Mouse (Mus musculus): ENCODE results near the gene Dph6. TPM values are rescaled to one million over a fixed set of nuclear protein-coding genes. Genes with fewer than 3 reads are reported as not detected.
"Not testable (repeated sequence)": the region's sequence is repeated elsewhere in the genome, so short reads cannot be mapped to it uniquely, and the experiment has no call there.

Gene Dph6
- total RNA-seq (2021): 10 to 100 TPM; 14.1 to 15.4 TPM

DNA sequence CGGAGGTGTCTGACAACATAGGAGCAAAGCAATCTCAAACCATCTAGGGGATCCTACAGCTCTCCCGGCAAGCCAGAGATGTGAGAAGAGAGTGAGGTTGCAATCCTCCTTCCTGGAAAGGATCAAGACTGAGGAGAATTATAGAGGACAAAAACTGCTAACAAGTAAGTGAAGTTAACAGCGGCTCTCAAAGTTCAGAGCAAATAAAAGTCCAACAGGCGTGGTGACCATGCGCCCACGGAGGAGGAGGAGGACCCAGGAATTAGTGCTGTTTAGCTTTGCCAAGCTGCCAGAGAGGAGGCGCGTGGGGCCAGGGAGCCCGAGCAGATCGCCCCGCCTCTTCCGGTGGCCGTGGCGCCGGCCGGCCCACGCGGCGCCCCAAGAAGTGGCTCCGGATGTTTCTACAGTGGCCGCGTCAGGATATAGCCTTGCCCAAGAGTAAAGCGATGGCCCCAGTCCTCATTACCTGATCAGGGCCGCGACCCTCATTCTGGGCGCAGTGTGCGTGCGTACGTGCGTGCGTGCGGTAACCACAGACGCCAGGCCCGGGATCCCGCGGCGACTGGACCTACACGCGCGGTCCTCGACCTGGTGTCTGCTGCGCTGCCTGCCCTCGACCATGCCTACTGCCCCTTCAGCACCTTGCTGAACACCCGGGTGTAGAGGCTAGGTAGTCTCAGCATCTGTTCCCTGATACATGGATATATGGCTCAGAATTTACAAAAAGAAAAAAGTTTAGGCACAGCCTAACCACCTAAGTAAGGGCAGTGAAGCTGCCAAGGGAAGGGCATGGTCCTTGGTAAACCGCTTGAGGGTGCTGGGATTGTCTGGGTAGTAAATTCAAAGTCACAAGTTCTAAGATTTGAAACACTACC lies at the start of gene Dph6:
TSS of gene Dph6 (minus strand) at position 600 of the 875 bp plus-strand sequence.
- intact Hi-C loops (cut with DNase I): loop anchor here (1.0 kb wide), 1 partner anchor 143 kb away; no protein-coding TSS in a partner anchor
- DNase-seq (ENCODE audit: low spot score in 2 of 2): peak; percentile 87 to 89

DNA sequence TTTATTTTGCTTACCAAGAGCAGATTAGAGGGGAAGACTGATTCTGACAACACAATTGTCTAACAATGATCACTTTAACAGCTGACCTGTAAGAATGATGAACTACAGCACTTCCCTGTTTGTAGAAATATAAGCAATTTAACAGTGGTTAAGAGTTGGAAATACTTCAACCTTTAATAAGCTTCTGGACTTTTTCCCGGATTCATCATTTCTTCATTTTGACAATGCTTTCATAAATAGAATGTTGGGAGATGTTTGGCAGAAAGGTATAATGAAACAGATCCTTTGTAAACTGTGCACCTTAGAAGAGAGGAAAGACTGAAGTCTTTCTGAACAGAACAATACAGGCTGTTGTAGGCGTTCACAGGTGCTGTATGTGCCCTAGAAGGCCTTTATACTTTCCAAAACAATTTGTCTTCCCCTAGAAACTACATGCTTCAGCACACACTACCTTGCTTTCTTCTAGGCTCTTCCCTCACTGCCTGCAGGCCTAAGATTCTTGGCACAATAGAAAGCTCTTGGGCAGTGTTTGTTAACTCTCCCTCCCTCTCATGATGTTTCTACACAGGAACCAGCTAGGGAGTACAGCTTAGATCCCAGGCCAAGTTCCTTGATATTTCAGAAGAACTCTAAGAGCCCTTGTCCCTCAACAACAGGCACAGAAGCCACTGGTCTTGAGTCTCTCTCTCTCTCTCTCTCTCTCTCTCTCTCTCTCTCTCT lies 46.4 kb upstream of the Dph6 start:
- intact Hi-C loops (cut with DNase I): no loop called here
- no peak for DNase-seq (ENCODE audit: low spot score in 2 of 2)

DNA sequence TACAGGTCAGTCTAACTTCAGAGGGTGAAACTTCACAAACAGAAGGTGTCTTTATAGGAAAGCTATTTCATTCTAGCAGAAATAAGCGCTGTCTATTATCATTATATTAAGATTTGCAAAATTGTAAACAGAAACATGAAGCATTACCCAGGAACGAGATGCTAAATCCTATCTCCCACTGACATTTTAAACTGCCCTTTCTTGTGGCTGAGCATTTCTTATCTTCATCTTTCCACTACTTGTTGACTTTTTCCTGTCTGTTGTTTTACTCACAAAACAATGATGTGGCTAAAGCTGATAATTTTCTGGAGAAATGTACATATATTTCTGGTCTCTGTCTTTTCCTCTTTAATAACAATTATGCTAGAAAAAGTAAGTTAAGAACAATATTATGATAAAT lies 36.8 kb upstream of the Dph6 start:
- intact Hi-C loops (cut with DNase I): no loop called here
- DNase-seq (ENCODE audit: low spot score in 2 of 2): no peak

DNA sequence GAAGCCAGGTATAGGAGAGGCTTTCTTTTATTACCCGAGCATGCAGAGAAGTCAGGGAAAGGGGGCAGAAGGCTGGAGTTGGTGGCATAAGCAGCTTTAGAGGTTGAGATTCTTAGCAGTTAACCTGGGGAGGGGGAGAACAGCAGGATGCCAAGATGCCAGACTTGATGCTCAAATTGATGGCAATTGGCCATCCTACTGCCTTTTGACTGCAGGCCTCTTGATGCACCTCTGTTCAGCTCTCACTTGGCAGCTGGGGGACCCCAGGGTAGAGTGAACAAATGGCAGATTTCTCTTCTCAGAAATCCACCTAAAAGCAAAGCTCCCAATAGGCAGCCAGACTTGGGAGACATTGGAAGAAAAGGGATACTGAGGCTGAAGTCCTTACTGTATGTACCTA lies 32.7 kb upstream of the Dph6 start:
- intact Hi-C loops (cut with DNase I): no loop called here
- DNase-seq (ENCODE audit: low spot score in 2 of 2): no peak

DNA sequence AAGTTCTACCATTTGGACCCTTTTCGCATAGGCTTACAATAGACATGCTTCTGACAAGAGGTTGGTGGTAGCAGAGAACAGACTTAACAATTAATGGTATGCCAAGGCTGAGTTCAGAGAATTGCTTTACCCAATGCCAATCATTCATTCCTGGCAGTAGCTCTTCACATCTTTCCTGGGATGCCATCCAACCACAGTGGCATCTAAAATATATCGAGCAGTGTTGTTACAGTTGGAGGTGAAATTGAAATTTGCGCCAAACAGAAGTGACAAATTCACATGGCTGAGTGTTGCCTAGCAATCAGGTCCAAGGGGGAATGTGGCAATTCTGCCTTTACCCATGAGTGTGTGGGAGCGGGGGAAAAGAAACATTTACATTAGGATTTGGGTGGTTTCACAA lies 32.3 kb upstream of the Dph6 start:
- intact Hi-C loops (cut with DNase I): no loop called here
- DNase-seq (ENCODE audit: low spot score in 2 of 2): no peak

DNA sequence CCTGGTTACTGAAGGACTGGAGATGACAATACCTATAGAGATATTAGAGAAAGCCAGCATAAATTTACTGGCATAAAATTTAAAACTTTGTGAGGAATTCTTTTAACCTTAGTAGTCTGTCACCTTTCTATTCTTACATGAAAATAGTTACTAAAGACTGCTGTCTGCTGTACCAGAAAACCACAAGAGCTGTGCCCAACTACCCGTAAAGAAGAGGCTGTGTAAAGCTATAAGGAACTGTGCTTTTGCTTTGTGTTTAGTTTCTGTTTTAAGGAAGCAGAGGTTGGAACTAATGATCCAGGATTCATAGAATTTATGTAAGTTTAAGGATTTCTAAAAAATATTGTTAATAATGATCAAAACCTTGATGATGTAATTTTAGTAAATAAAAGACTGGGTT lies 19.1 kb upstream of the Dph6 start:
- no peak for DNase-seq (ENCODE audit: low spot score in 2 of 2)
- intact Hi-C loops (cut with DNase I): no loop called here

DNA sequence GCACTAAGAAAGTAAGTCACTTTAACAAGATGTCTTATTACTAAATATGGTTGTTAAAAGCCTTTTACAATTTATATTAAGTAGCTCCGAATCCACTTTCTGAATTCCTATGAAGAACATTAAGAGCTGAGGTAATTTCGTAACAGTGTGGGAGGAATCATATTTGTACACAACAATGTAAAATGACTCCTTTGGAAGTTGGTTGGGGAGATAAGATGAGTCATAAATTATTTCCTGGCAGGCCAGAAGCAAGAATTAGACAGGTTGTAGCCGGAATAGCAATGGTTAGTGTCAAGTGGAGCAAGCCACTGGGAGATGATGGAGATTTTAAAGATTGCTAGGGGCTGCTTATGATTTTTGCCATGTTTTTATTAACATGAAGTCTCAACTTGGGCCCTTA lies 16.2 kb upstream of the Dph6 start:
- intact Hi-C loops (cut with DNase I): no loop called here
- DNase-seq (ENCODE audit: low spot score in 2 of 2): no peak

DNA sequence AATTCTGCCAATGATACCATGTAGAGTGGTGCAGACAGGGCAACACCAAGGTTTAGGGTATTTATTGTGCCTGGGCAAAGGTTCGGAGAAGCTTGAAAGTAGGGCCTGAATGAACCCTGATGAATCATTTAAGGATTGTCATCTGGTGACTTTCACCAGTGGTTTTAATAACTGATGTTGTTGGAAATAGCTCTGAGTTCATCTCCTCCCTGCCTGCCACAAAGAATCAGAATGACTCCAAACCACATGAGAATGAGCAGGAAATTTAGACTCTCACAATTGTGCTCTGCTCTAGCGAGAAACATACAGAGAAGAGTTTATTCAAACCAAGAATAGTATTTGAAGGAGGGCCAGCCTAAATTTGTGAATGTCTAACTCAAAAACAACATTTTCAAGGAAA lies 4.2 kb upstream of the Dph6 start:
- intact Hi-C loops (cut with DNase I): no loop called here
- no peak for DNase-seq (ENCODE audit: low spot score in 2 of 2)

DNA sequence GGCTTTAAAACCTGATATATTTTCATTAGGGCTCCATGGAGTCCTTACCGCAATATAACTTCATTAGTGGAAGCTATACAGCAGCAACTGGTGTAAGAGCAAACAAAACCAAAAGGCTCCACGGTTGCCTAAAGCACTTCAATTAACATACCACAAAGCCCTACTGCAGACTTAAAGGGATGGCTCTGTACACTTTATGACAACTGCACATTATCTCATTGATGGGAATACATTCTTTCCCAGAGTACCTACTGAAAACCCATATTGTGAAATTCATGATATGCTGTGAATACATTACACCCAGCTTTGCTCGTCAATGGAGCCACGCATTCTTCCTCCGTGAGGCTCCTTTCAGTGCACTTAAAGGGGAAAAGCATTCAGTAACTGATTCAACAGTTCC lies 8.5 kb downstream of the Dph6 start:
- DNase-seq (ENCODE audit: low spot score in 2 of 2): no peak
- intact Hi-C loops (cut with DNase I): no loop called here

DNA sequence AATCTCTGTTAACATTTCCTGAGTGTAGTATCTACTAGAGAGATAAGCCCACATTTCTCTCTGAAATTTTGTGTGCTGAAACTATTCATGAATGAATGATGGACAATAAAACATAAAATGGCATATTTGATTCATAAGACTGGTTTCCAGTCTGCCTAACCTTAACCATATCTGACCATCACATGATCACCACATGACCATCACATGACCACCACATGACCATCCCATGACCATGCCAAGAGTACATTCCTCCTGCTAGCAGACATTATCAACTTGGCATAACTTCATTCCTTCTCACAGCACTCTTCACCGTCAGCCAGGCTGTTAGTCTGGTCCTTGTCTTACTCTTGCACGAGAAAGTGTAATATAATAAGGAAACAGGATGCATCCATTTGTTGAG lies 10.9 kb downstream of the Dph6 start:
- intact Hi-C loops (cut with DNase I): no loop called here
- no peak for DNase-seq (ENCODE audit: low spot score in 2 of 2)

DNA sequence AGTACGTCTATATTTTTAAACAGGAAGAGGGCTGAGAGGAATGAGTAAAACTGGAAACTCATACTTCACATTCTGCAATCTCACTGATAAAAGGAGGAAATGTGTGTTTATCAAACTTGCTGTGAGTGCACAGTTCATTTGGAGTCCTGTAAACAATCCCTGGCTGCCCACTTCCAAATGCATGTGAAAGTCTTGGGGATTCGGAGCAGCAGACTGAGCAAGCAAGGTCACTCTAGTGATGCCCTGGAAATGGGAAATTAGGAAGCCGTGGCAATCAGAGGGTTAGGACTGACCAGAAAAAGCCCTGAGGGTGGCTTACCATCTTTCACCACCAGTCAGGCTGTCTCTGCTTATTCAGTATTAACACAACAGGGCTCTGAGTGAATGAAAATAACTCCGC lies 30.1 kb downstream of the Dph6 start:
- intact Hi-C loops (cut with DNase I): loop anchor here (5.0 to 10.0 kb wide), 5 partner anchors 362 to 1440 kb away; partner anchors contain the start of gene Meis2
- DNase-seq (ENCODE audit: low spot score in 2 of 2): no peak

DNA sequence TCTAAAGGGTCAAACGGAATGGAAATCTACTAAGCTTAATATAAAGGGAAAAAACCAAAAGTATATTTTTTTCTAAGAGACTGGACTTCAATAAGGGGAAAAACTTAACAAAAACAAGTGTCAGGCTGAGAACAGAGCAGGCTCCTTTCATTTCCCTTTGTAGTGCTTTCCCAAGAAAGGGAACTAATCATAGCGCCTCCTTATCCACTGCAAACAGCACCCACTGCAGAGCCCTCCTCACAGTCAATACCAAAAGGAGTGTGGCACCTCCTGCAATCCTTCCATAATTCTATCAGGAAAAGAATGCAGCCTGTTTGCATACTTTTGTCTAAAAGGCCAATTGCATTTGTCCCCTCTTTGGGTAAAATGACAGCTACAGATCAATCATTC lies 32.2 kb downstream of the Dph6 start:
- intact Hi-C loops (cut with DNase I): loop anchor here (5.0 to 10.0 kb wide), 5 partner anchors 360 to 1442 kb away; partner anchors contain the start of gene Meis2
- no peak for DNase-seq (ENCODE audit: low spot score in 2 of 2)

DNA sequence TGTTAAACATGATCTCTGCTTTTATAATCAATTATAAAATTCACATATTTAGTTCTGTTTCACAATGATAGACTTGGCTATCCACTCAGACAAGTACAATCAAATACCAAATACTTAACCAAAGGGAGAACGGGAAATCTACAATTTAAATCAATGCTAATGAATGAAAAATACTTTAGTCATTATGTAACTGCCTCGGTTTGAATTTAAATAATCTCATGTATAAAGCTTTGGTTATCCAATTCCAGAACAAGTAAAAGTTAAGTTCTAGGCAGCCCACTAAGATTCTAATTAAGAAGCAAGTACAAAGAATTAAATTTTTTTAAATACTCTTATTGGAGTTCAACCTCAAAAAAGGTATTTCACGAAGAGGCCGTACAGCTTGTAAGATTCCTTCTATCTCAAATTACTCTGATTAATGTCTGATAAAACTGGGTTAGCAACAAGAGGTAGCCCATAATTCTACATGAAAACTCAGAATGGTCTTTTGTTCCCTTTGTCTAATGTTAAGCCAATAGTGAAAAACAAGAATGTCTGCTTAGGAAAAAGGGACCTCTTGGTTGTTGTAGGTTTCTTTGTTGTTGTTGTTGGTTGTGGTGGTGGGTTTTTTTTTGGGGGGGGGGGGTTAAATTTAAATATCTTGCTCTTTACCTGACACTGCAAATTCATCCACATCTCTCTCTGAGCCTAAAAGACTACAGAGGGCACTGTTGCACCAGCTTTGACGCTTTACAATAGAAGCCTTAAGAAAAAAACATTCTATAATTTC lies 32.8 kb downstream of the Dph6 start:
- no peak for DNase-seq (ENCODE audit: low spot score in 2 of 2)
- intact Hi-C loops (cut with DNase I): loop anchor here (5.0 to 10.0 kb wide), 5 partner anchors 360 to 1443 kb away; partner anchors contain the start of gene Meis2

DNA sequence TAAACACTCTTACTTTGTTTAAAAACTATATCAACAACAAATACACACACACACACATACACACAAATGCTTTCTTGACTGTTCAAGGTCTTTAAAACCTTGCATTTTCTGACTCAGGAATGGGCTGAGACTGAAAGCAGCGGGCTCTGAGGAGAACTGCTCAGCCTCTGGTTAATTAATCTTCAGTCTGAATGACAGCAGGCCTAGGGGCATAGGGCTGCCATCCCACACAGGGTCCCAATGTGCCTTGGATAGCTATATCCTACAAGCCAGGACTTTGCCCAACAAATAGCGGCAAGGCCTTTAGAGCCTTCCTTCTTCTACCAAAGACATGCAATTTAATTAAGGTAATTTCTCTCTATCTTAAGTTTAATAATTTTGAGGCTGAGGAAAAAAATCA lies 43.2 kb downstream of the Dph6 start:
- DNase-seq (ENCODE audit: low spot score in 2 of 2): no peak
- intact Hi-C loops (cut with DNase I): no loop called here

DNA sequence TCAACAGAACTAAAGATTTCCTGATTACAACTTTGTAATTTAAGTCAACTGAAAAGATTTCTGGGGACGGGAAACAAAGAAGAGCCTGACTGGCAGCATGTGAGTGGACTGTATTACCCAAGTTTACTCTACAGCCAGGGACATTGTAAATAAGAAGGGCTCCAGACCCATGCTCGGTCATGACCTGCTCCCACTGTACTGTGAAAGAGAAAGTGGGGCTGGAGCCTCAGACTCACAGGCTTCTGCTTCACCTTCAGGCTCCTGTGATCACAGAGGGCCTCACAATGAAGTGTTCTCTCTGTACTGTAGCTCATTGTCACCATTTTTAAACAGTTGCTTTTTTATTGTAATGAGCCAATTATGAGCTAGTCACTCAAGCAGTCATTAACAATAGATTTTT lies 44.7 kb downstream of the Dph6 start:
- intact Hi-C loops (cut with DNase I): no loop called here
- no peak for DNase-seq (ENCODE audit: low spot score in 2 of 2)

DNA sequence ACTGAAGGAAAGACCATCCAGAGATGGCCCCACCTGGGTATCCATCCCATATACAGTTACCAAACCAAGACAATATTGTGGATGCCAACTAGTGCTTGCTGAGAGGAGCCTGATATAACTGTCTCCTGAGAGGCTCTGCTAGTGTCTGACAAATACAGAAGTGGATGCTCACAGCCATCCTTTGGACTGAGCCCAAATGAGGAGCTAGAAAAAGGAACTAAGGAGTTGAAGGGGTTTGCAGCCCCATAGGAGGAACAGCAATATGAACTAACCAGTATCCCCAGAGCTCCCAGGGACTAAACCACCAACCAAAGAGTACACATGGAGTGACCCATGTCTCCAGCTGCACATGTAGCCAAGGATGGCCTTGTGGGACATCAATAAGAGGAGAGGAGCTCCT lies 49.6 kb downstream of the Dph6 start:
- DNase-seq (ENCODE audit: low spot score in 2 of 2); intact Hi-C loops (cut with DNase I): not testable (repeated sequence)

DNA sequence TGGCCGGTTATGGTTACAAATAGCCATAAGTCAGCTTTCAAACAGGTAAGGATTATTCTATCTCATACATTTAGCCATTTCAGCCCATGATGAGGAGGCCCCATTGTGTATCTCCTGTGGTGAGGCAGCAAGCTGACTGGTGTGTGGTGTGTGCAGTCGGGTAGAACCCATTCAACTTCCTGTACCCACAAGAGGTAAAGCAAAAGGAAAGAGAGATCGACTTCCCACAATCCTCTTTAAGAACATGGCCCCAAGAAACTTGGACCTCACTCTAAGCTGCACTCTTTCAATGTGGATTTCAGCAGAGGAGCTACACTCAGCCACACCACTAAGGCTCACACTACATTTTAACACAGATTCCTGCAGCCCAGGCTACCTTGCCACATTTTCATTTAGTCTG lies 53.6 kb downstream of the Dph6 start:
- intact Hi-C loops (cut with DNase I): no loop called here
- DNase-seq (ENCODE audit: low spot score in 2 of 2): no peak

DNA sequence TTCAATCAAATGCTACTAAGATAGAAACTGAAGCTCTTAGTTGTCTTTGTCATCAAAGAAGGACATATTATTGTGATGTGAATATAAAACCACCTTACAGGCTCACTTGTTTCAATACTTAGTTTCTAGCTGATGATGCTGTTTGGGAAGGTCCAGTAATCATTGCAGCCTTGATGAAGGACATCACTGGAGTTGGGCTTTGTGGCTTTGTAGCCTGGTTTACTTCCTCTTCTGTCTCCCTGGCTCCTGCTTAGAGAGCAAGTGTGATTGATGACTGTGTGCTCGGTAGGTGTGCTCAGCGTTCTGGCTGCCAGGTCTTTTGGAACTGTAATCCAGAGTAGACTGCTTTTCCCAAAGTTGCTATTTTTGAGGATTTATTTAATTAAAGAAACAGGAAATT lies 55.0 kb downstream of the Dph6 start:
- intact Hi-C loops (cut with DNase I): no loop called here
- no peak for DNase-seq (ENCODE audit: low spot score in 2 of 2)

DNA sequence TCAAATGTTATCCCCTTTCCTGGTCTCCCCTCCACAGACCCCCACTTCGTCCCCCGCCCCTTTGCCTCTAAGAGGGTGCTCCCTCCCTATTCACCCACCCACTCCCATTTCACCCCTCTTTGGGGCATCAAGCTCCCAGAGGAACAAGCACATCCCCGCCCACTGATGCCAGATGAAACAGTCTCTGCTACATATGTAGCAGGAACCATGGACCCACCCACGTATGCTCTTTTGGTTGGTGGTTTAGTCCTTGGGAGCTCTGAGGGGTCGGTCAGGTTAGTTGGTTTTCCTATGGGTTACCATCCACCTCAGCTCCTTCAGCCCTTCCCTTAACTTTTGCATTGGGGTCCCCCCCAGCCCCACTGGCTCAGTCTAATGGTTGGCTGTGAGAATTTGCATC lies 61.4 kb downstream of the Dph6 start:
- DNase-seq (ENCODE audit: low spot score in 2 of 2): peak in 1 of 2 experiments; percentile 5
- intact Hi-C loops (cut with DNase I): no loop called here

DNA sequence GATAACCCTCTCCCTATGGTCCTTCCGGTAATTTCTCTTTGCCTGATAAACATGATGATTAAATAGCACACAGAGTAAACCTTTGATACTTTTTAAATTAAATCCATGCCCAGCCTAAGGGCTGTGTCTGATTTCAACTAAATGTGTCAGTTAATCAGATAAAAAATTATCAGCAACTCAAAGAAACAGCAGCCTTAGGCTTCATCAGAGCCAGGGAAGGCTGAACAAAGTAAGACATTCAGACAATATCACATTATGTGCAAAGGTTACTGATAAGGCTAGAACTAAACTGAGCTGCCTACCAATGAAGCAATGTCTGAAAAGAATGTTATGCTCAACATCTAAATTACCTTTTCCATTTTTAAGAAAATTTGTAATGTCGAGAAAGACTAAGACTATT lies 74.0 kb downstream of the Dph6 start:
- no peak for DNase-seq (ENCODE audit: low spot score in 2 of 2)
- intact Hi-C loops (cut with DNase I): no loop called here

All from left cerebral cortex, postnatal 36 days (tissue).